Comparison of ENCODE assay signal across 8 mouse cellular contexts in genomic region chr3:134099471-134100125, GRCm38 (mm10).
DNase-seq lines count a peak whose midpoint lies in the region; ATAC-seq and TF ChIP-seq lines count a peak whose summit lies in the region.
"Had no signal": no experiment of that assay in that cellular context is flagged by ENCODE, and none has a peak within 500 bp of the region (broad histone marks: within the 10 kb centered on the region; RNA-seq: fewer than 3 reads in every experiment).

No protein-coding gene starts in this region.

- no peak overlapping the region for H3K4me3 ChIP-seq in midbrain, embryonic 11.5 days (ENCODE audit: low read depth, low read length)
- H3K4me3 ChIP-seq in midbrain, embryonic 10.5 days, result no peak overlapping the region
- H3K4me3 ChIP-seq in forebrain, postnatal 0 days (ENCODE audit: low read depth, low read length), result no peak overlapping the region
- no peak overlapping the region for H3K4me3 ChIP-seq in midbrain, postnatal 0 days (ENCODE audit: low read depth, low read length)
- H3K4me3 ChIP-seq: limb, embryonic 15.5 days had no signal

- H3K36me3 ChIP-seq in midbrain, embryonic 11.5 days (ENCODE audit: control insufficient read depth, insufficient read depth, low read length), result no peaks in the 10 kb centered on the region
- no peaks in the 10 kb centered on the region for H3K36me3 ChIP-seq in midbrain, embryonic 10.5 days
- H3K36me3 ChIP-seq in forebrain, postnatal 0 days (ENCODE audit: insufficient read depth), result no peaks in the 10 kb centered on the region
- H3K36me3 ChIP-seq in midbrain, postnatal 0 days (ENCODE audit: insufficient read depth, low read length), result no peaks in the 10 kb centered on the region
- H3K36me3 ChIP-seq: limb, embryonic 15.5 days had no signal

- H3K27me3 ChIP-seq in midbrain, embryonic 11.5 days (ENCODE audit: control insufficient read depth, insufficient read depth, low read length), result no peaks in the 10 kb centered on the region
- H3K27me3 ChIP-seq in midbrain, embryonic 10.5 days (ENCODE audit: low read depth, poor library complexity, severe bottlenecking), result no peaks in the 10 kb centered on the region
- no peaks in the 10 kb centered on the region for H3K27me3 ChIP-seq in forebrain, postnatal 0 days (ENCODE audit: insufficient read depth, low read length)
- no peaks in the 10 kb centered on the region for H3K27me3 ChIP-seq in midbrain, postnatal 0 days (ENCODE audit: insufficient read depth, low read length)
- H3K27me3 ChIP-seq: limb, embryonic 15.5 days had no signal

- peak; percentile 30; the same call in 1 of the 2 replicates for ATAC-seq in midbrain, embryonic 11.5 days (ENCODE audit: low FRiP score)
- peak; percentile 75 for ATAC-seq in forebrain, postnatal 0 days
- no peak for ATAC-seq in midbrain, postnatal 0 days (ENCODE audit: low FRiP score)

- H3K27ac ChIP-seq in midbrain, embryonic 11.5 days (ENCODE audit: low read depth, low read length), result no peak overlapping the region
- no peak overlapping the region for H3K27ac ChIP-seq in midbrain, embryonic 10.5 days (replicated peaks)
- no peak overlapping the region for H3K27ac ChIP-seq in forebrain, postnatal 0 days (ENCODE audit: low read depth, low read length)
- H3K27ac ChIP-seq in midbrain, postnatal 0 days (ENCODE audit: low read depth, low read length), result no peak overlapping the region
- H3K27ac ChIP-seq: limb, embryonic 15.5 days had no signal

- no peak overlapping the region for H3K9ac ChIP-seq in midbrain, embryonic 11.5 days (ENCODE audit: low read length)
- H3K9ac ChIP-seq in forebrain, postnatal 0 days, result no peak overlapping the region
- no peak overlapping the region for H3K9ac ChIP-seq in midbrain, postnatal 0 days (replicated peaks; ENCODE audit: low read length, poor library complexity, severe bottlenecking)
- H3K9ac ChIP-seq: limb, embryonic 15.5 days had no signal

- 81% methylated on average over 3 of the region's 3 CpGs for WGBS in midbrain, embryonic 11.5 days
- whole genome bisulfite sequencing in midbrain, embryonic 10.5 days, result 77% methylated on average over 3 of the region's 3 CpGs
- 41% methylated on average over 3 of the region's 3 CpGs for WGBS in forebrain, postnatal 0 days
- WGBS in midbrain, postnatal 0 days, result 51% methylated on average over 3 of the region's 3 CpGs

- DNase-seq in midbrain, embryonic 11.5 days (ENCODE audit: low spot score, missing footprints), result peak; percentile 70
- no peak for DNase-seq in midbrain, embryonic 10.5 days (ENCODE audit: low spot score)
- peak; percentile 48 for DNase-seq in adrenal gland, postnatal 25 days
- peak; percentile 80 for DNase-seq in forebrain, postnatal 0 days
- peak; percentile 71 to 75 for DNase-seq in kidney, postnatal 4 days
- DNase-seq in midbrain, postnatal 0 days (ENCODE audit: low spot score), result peak; percentile 83
- DNase-seq in yolk sac, embryonic 10.5 days (ENCODE audit: low spot score), result no peak

- no peak for TF ChIP-seq CTCF in forebrain, postnatal 0 days (IDR thresholded peaks at IDR 0.05; ENCODE audit: low read depth)
- no peak for TF ChIP-seq CTCF in midbrain, postnatal 0 days (IDR thresholded peaks at IDR 0.05)

- H3K9me3 ChIP-seq in midbrain, embryonic 11.5 days (ENCODE audit: control insufficient read depth, low read length), result no peaks in the 10 kb centered on the region
- H3K9me3 ChIP-seq in midbrain, embryonic 10.5 days (replicated peaks), result no peaks in the 10 kb centered on the region
- no peaks in the 10 kb centered on the region for H3K9me3 ChIP-seq in forebrain, postnatal 0 days (ENCODE audit: low read length)
- no peaks in the 10 kb centered on the region for H3K9me3 ChIP-seq in midbrain, postnatal 0 days (ENCODE audit: low read length)
- H3K9me3 ChIP-seq: limb, embryonic 15.5 days had no signal

- 0 out of 2 replicates have a peak, but pooled peaks cover 2% of the 10 kb centered on the region for H3K4me1 ChIP-seq in midbrain, embryonic 11.5 days (ENCODE audit: control insufficient read depth, insufficient read depth, low read length)
- peaks cover 4% of the 10 kb centered on the region for H3K4me1 ChIP-seq in midbrain, embryonic 10.5 days
- H3K4me1 ChIP-seq in forebrain, postnatal 0 days (ENCODE audit: insufficient read depth), result no peaks in the 10 kb centered on the region
- H3K4me1 ChIP-seq in midbrain, postnatal 0 days (ENCODE audit: insufficient read depth, low read length), result no peaks in the 10 kb centered on the region
- H3K4me1 ChIP-seq: limb, embryonic 15.5 days had no signal

- no peak overlapping the region for H3K4me2 ChIP-seq in midbrain, embryonic 11.5 days
- no peak overlapping the region for H3K4me2 ChIP-seq in forebrain, postnatal 0 days (ENCODE audit: low read depth)
- no peak overlapping the region for H3K4me2 ChIP-seq in midbrain, postnatal 0 days (ENCODE audit: low read depth, low read length, poor library complexity, severe bottlenecking)
- H3K4me2 ChIP-seq: limb, embryonic 15.5 days had no signal

Comparison
In these comparisons a context has a peak if more than half of its experiments do, and no peak if none do; other contexts are left out.
1. DNase-seq: peak in midbrain, embryonic 11.5 days (single experiment), adrenal gland, postnatal 25 days (single experiment), forebrain, postnatal 0 days (single experiment), kidney, postnatal 4 days (2 of 2) and midbrain, postnatal 0 days (single experiment); none in midbrain, embryonic 10.5 days (single experiment) and yolk sac, embryonic 10.5 days (single experiment).